Mouse (Mus musculus): Measurements from ENCODE around the gene Zic4.

Zic4 gene

DNA sequence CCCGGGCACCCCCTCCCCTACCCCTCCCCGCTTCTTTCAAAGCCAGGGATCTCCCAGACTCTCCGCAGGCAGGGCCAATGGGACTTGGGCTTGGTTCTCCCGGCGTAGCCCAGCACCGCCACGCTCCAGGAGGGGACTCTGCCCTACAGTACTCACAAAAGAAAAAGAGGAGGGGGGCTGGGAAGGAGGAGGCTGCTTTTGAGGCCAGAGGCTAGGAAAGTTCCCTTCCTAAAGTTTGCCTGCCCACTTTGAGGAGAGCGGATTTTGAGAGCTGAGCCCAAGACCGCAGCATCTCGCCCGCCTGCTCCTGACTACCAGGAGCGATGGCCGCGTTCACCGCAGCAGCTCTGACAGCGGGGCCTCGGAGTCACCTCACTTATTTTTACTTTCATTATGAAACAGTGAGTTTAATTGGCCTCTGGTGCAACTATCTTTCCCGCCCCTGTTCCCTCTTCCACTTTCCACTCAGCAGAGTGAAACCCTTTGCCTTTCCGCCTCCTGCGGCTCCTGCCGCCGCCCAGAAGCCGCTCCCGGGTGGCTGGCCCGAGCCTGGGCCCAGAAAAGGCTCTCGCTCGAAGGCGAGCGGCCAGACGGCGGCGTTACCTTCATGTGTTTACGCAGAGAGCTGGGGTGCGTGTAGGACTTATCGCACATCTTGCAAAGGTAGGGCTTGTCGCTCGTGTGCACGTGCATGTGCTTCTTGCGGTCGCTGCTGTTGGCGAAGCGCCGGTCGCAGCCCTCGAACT lies at the start of gene Zic4:
Zic4 (plus strand) TSS at position 558 of the 746 bp plus-strand sequence.
- DNase-seq (ENCODE audit: low spot score in 2 of 2): no peak

DNA sequence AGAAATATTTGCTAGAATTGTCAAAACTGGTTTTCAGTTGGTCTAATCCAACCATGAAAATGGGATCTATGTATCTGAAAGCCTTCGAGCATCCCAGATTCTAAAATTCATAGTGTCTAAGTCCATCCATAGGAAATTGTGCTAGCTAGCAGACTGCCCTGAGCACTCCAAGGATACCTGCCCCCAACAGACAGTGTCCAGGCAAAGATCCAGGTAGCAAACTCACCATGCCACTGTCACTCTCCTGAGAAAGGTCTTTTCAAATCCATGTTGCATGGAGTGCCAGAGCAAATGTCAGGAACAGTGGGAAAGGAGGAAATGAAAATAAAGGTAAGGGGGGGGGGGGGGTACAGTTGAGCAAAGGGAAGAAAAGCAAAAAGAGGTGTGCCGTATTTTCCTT lies 14.6 kb upstream of the Zic4 start:
- DNase-seq (ENCODE audit: low spot score in 2 of 2): no peak

DNA sequence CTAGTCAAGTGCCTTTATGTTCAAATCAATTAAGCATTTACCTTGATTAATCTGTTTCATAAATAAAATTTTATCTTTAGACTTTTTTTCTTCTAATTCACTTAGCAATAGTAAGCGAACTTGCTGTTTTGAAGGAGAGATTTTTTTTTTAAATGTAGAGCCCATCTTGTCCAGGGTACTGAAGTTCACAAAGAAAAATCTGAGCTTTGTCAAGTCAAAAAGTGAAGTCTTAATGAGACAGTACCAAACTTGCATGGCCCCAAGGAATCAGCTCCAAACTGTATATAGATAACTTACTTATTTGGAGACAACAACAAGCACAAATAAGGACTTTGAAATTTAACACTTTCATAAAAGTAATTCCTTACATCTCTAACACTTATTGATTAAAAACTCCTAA lies 13.5 kb upstream of the Zic4 start:
- DNase-seq (ENCODE audit: low spot score in 2 of 2): no peak

DNA sequence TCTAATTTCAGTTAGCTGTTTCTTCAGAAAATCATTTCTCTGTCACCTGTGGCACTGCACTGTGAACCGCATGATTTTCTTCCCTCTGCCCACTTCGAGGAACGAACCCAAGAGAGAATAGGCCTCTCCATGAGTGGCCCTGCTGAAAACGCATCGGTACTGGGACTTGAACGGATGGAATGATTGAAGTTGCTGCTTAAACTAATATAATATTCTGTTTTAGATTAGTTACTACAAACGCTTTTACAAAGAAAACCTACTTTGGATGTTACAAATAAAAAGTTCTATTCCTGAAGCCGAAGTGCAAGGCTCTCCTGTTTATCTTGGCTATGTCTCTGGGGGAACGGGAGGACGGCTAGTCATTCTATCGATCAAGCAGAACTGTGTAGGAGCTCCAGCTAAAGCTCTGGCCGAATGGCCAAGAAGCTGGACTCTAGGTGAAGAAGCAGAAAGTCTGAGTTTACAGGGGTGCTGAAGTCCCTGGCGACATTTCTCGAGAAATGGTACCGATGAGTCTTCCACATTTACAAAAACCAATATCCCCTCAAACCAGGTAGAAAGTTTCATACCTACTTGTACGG lies 11.9 kb upstream of the Zic4 start:
- peak in 1 of 2 experiments; percentile 2 for DNase-seq (ENCODE audit: low spot score in 2 of 2)

DNA sequence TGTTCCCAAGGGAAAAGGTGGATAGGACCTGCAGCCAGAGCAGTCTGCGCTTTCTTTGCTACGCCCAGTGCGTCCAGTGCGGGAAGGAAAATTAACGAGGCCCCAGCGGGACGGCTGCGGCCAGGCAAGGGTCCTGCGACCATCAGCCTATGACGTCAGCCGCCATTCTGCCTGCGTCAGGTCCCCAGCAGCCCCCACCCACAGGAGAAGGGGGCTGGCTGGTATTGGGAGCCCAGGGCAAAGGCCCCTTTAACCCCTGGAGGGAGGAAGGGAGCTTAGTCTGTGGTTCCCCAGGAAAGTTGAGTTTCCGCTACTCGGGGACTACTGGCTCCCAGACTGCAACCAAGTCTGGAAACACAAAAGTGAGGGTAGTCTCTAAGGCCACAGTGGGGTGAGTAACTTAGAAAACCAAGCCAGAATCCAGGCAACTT lies 11.3 kb upstream of the Zic4 start:
- DNase-seq (ENCODE audit: low spot score in 2 of 2): no peak

DNA sequence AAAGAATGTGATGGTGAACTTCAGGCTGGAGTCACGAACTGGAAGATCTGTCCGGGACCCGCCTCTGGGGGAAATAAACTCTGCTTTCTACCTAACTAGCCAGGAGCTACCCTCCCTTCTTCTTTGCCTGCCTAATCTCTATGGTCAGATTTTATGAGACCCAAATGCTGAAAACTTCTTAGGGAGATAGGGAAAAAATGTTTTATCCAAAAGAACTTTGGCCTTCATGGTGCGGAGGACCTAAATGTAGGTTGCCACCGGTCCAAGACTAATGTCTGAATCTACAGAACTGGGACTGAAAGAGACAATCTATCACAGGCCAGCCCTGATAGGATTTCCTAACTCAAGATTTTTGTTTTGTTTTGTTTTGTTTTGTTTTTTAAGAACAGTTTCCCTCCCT lies 10.9 kb upstream of the Zic4 start:
- DNase-seq (ENCODE audit: low spot score in 2 of 2): no peak

GRCm38 (mm10) chr9:91351961-91352411 lies 10.2 kb upstream of the Zic4 start:
- no peak for DNase-seq (ENCODE audit: low spot score in 2 of 2)

DNA sequence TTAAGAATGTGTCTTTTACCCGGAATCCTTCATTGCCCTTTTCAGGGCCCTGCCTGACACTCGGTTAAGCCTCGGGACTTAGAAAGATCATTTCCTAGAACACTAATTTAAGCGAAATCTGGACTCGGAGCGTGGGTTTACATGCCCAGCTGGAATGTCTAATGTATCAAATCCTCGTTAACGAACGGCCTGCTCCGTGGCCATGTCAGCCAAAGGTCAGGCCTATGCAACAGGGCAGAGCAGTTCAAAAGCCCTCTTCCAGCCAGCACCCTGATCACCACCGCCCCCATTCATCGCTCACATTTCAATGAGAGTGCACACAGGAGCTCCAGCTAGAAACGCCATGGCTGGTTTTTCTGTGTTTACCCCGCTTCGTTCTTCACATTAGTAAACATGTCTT lies 9.4 kb upstream of the Zic4 start:
- DNase-seq (ENCODE audit: low spot score in 2 of 2): no peak

- DNase-seq (ENCODE audit: low spot score in 2 of 2): no peak
Observed at GRCm38 (mm10) chr9:91353551-91354433, 8.4 kb upstream of the Zic4 start.

GRCm38 (mm10) chr9:91354434-91355269 lies 7.6 kb upstream of the Zic4 start:
- no peak for DNase-seq (ENCODE audit: low spot score in 2 of 2)

DNA sequence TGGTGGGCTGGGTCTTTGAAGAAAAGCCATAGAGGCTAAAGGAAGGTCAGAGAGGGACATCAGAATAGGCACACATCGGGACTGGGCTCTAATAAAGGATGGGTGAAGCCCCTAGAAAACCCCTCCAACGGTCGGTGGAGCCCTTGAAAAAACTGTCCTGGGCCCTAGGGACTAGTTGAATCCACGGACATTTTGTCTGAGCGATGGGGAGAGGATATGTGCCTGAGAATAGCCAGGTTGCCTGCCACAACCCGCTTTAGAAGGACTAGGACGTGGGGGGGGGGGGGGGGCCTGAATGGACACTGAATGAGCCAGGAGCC lies 7.0 kb upstream of the Zic4 start:
- no peak for DNase-seq (ENCODE audit: low spot score in 2 of 2)

- no peak for DNase-seq (ENCODE audit: low spot score in 2 of 2)
Observed at GRCm38 (mm10) chr9:91355629-91356352, 6.4 kb upstream of the Zic4 start.

GRCm38 (mm10) chr9:91356353-91356740 lies 5.9 kb upstream of the Zic4 start:
- no peak for DNase-seq (ENCODE audit: low spot score in 2 of 2)

DNA sequence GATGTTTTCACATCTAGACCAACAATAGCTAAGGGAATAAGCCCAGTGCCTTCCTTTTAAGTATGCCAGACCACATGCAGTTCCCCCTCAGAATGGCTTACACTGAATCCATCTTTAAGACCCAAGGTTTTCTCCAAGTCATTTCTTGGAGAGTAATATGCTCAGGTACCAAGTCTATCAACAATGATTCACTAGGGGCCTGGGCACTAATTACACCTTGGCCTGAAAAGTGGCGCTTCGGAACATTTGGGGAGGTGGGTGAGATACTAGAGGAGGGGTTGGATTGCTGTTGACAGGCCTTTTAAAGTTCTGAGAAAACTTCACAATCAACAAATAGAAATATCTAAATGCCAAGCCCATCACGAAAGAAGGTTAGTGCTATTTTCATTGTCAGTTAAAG lies 4.9 kb upstream of the Zic4 start:
- no peak for DNase-seq (ENCODE audit: low spot score in 2 of 2)

DNA sequence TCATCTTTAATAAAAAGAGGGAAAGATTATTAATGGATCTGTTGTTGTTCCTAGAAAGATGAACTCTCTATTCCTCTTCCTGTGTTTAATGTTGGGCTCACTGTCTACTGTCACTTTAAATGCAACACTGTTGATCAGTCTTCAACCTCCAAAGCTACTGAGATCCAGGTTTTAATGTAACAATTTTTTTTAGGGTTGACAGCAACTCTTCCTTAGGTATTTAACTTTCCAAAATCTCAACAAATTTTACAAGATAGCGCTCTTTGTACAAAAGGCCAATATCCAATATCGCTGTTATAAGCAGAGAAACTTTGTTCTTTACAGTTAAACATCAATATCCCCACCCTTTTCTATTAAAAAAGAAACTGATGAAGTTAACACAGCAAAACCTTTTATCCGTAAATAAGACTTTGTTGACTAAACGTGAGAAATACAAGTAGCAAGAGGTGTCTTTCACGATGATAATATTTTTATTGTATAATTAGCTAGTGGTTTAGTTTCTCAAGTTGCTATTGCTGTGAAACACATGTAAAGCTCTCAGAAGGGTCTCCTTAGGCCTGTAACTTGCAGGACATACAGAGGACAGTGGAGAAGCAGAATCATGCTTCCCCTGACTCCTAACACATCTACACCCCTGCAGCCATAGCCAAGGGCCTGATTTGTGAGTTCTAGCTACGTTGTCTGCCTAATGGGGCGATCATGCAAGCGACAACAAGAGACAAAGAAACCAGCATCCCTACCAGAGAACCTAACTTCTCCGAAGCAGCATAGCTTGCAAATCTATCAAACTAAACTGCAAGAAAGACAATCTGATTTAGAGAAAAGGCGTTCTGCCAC lies 3.1 kb upstream of the Zic4 start:
- no peak for DNase-seq (ENCODE audit: low spot score in 2 of 2)

DNA sequence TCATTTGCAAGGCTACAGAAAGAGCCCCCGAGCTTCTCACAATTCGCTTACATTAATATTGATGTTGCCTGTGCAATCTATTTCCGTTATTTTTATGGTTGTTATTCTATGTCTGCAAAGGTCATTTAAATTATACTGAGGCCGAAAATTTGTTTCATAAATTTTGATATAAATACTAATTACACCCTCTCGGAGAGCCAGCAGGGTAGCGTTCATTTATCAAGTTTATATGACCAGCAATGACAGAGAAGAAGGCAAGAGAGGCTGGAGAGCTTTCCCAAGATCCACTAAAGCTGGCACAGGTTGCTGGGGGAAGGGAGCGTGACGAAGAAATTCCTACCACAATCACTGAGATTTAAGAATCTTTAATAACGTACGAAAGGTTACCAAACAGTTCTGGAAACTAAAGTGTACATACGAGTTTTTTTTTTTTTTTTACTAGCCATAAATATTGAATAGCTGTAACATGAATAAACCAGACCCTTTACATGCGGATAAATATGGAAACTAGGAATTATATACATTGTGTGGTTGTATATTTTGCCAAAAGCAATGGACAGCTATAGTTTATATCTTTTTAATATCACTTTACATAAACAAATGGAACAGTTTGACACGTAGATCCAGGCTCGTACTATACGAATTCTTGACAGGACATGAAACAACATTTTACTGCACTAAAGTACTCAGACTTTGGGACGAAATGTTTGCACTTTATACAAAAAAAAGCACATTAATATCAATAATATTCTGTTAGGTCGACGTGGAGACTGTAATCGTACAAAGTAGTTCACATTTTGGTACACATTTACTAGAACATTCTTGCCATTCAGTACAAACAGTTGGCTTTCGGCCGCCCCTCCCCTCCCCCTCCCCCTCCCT lies 1.8 kb upstream of the Zic4 start:
- no peak for DNase-seq (ENCODE audit: low spot score in 2 of 2)

GRCm38 (mm10) chr9:91361033-91361855 lies 969 bp upstream of the Zic4 start:
- no peak for DNase-seq (ENCODE audit: low spot score in 2 of 2)

GRCm38 (mm10) chr9:91363011-91363730 lies 958 bp downstream of the Zic4 start:
- DNase-seq (ENCODE audit: low spot score in 2 of 2): no peak

Data from frontal cortex, postnatal 25 days (tissue).